Mouse (Mus musculus): ENCODE data around the gene Nat8f2. TPM values are rescaled to one million over a fixed set of nuclear protein-coding genes. Genes with fewer than 3 reads are reported as not detected.
"Not testable (repeated sequence)": the region's sequence is repeated elsewhere in the genome, so short reads cannot be mapped to it uniquely, and the experiment has no call there.

The Nat8f2 gene
- polyA plus RNA-seq, 1 experiment from 2014 or later, result not detected

GRCm38 (mm10) chr6:85856194-85856678, 12.7 kb downstream of the Nat8f2 start:
- H3K4me1 ChIP-seq, result no peaks in the 10 kb centered on the region
- H3K9me3 ChIP-seq, result no peaks in the 10 kb centered on the region
- no peaks in the 10 kb centered on the region for H3K36me3 ChIP-seq
- no peak overlapping the region for H3K4me2 ChIP-seq (replicated peaks)
- ATAC-seq (ENCODE audit: low FRiP score, low read depth), result no peak
- H3K9ac ChIP-seq, result no peak overlapping the region
- H3K4me3 ChIP-seq, result no peak overlapping the region
- H3K27ac ChIP-seq, result no peak overlapping the region
- H3K27me3 ChIP-seq (replicated peaks), result no peaks in the 10 kb centered on the region
- 81% methylated on average over 1 of the region's 1 CpGs for WGBS

- Histone ChIP-seq H3K36me3 (no peaks in the 10 kb centered on the region), H3K4me3 (no peak overlapping the region), H3K9me3 (no peaks in the 10 kb centered on the region), H3K27me3 (replicated peaks) (no peaks in the 10 kb centered on the region), H3K4me2 (replicated peaks) (no peak overlapping the region), H3K9ac (no peak overlapping the region), H3K27ac (no peak overlapping the region), H3K4me1 (no peaks in the 10 kb centered on the region)
- ATAC-seq (ENCODE audit: low FRiP score, low read depth), result no peak
- 82% methylated on average over 3 of the region's 3 CpGs for WGBS
Measured at GRCm38 (mm10) chr6:85853481-85853880, 15.5 kb downstream of the Nat8f2 start.

- Histone ChIP-seq H3K9me3 (no peaks in the 10 kb centered on the region), H3K4me2 (replicated peaks) (no peak overlapping the region), H3K27ac (no peak overlapping the region), H3K9ac (no peak overlapping the region), H3K36me3 (no peaks in the 10 kb centered on the region), H3K4me3 (no peak overlapping the region), H3K27me3 (replicated peaks) (no peaks in the 10 kb centered on the region), H3K4me1 (0 out of 2 replicates have a peak, but pooled peaks cover 3% of the 10 kb centered on the region)
- WGBS, result 92% methylated on average over 7 of the region's 7 CpGs
- no peak for ATAC-seq (ENCODE audit: low FRiP score, low read depth)
Measured at GRCm38 (mm10) chr6:85851062-85851773, 17.7 kb downstream of the Nat8f2 start.

GRCm38 (mm10) chr6:85849240-85849639, 19.7 kb downstream of the Nat8f2 start:
- H3K4me2 ChIP-seq (replicated peaks), result no peak overlapping the region
- H3K27ac ChIP-seq, result no peak overlapping the region
- H3K9me3 ChIP-seq, result no peaks in the 10 kb centered on the region
- no peaks in the 10 kb centered on the region for H3K36me3 ChIP-seq
- no peaks in the 10 kb centered on the region for H3K27me3 ChIP-seq (replicated peaks)
- H3K4me1 ChIP-seq, result 0 out of 2 replicates have a peak, but pooled peaks cover 3% of the 10 kb centered on the region
- H3K4me3 ChIP-seq, result no peak overlapping the region
- H3K9ac ChIP-seq, result no peak overlapping the region
- 19% methylated on average over 2 of the region's 2 CpGs for WGBS
- ATAC-seq (ENCODE audit: low FRiP score, low read depth), result no peak

- Histone ChIP-seq H3K27me3 (replicated peaks) (no peaks in the 10 kb centered on the region), H3K4me3 (no peak overlapping the region), H3K36me3 (no peaks in the 10 kb centered on the region), H3K9ac (no peak overlapping the region), H3K4me1 (0 out of 2 replicates have a peak, but pooled peaks cover 3% of the 10 kb centered on the region), H3K9me3 (no peaks in the 10 kb centered on the region), H3K27ac (no peak overlapping the region), H3K4me2 (replicated peaks) (no peak overlapping the region)
- ATAC-seq (ENCODE audit: low FRiP score, low read depth), result no peak
- 91% methylated on average over 4 of the region's 4 CpGs for WGBS
Measured at GRCm38 (mm10) chr6:85848140-85848539, 20.8 kb downstream of the Nat8f2 start.

- Histone ChIP-seq H3K9me3 (no peaks in the 10 kb centered on the region), H3K4me1 (0 out of 2 replicates have a peak, but pooled peaks cover 3% of the 10 kb centered on the region), H3K4me2 (replicated peaks) (no peak overlapping the region), H3K9ac (no peak overlapping the region), H3K36me3 (no peaks in the 10 kb centered on the region), H3K27me3 (replicated peaks) (no peaks in the 10 kb centered on the region), H3K4me3 (no peak overlapping the region), H3K27ac (no peak overlapping the region)
- no peak for ATAC-seq (ENCODE audit: low FRiP score, low read depth)
- 61% methylated on average over 1 of the region's 1 CpGs for WGBS
Measured at GRCm38 (mm10) chr6:85846921-85847320, 22.0 kb downstream of the Nat8f2 start.

- not testable (repeated sequence) for H3K4me3 ChIP-seq; H3K9me3 ChIP-seq; H3K4me2 ChIP-seq (replicated peaks); H3K27me3 ChIP-seq (replicated peaks); H3K9ac ChIP-seq; H3K4me1 ChIP-seq; ATAC-seq (ENCODE audit: low FRiP score, low read depth); H3K27ac ChIP-seq; H3K36me3 ChIP-seq
- WGBS, result 68% methylated on average over 25 of the region's 25 CpGs
Measured at GRCm38 (mm10) chr6:85843677-85844458, 25.1 kb downstream of the Nat8f2 start.

GRCm38 (mm10) chr6:85839982-85840381, 29.0 kb downstream of the Nat8f2 start:
- no peak overlapping the region for H3K9ac ChIP-seq
- no peak overlapping the region for H3K4me3 ChIP-seq
- no peaks in the 10 kb centered on the region for H3K27me3 ChIP-seq (replicated peaks)
- H3K9me3 ChIP-seq, result no peaks in the 10 kb centered on the region
- WGBS, result 53% methylated on average over 4 of the region's 4 CpGs
- ATAC-seq (ENCODE audit: low FRiP score, low read depth), result no peak
- H3K27ac ChIP-seq, result no peak overlapping the region
- H3K4me2 ChIP-seq (replicated peaks), result no peak overlapping the region
- H3K36me3 ChIP-seq, result no peaks in the 10 kb centered on the region
- H3K4me1 ChIP-seq, result no peaks in the 10 kb centered on the region

- H3K9ac ChIP-seq, result no peak overlapping the region
- ATAC-seq (ENCODE audit: low FRiP score, low read depth), result no peak
- H3K4me2 ChIP-seq (replicated peaks), result no peak overlapping the region
- no peaks in the 10 kb centered on the region for H3K36me3 ChIP-seq
- H3K4me1 ChIP-seq, result no peaks in the 10 kb centered on the region
- no peaks in the 10 kb centered on the region for H3K9me3 ChIP-seq
- H3K27me3 ChIP-seq (replicated peaks), result no peaks in the 10 kb centered on the region
- H3K27ac ChIP-seq, result no peak overlapping the region
- 71% methylated on average over 8 of the region's 8 CpGs for WGBS
- no peak overlapping the region for H3K4me3 ChIP-seq
Measured at GRCm38 (mm10) chr6:85838674-85839073, 30.3 kb downstream of the Nat8f2 start.

- ATAC-seq (ENCODE audit: low FRiP score, low read depth), result not testable (repeated sequence)
- 34% methylated on average over 12 of the region's 12 CpGs for WGBS
Measured at GRCm38 (mm10) chr6:85837307-85837706, 31.7 kb downstream of the Nat8f2 start.

GRCm38 (mm10) chr6:85836827-85837226, 32.1 kb downstream of the Nat8f2 start:
- ATAC-seq (ENCODE audit: low FRiP score, low read depth); H3K27ac ChIP-seq; H3K9ac ChIP-seq; H3K4me3 ChIP-seq; H3K4me1 ChIP-seq; H3K9me3 ChIP-seq; H3K4me2 ChIP-seq (replicated peaks); H3K27me3 ChIP-seq (replicated peaks); H3K36me3 ChIP-seq: not testable (repeated sequence)
- WGBS, result 30% methylated on average over 9 of the region's 9 CpGs

More at GRCm38 (mm10) chr6:85837307-85837706, 31.7 kb downstream of the Nat8f2 start:
- not testable (repeated sequence) for H3K4me3 ChIP-seq; H3K27ac ChIP-seq; H3K9me3 ChIP-seq; H3K36me3 ChIP-seq; H3K27me3 ChIP-seq (replicated peaks); H3K4me1 ChIP-seq; H3K9ac ChIP-seq
- 0 out of 2 replicates have a peak overlapping the region, but pooled peaks have one; percentile 12 for H3K4me2 ChIP-seq (replicated peaks)

- not testable (repeated sequence) for H3K27me3 ChIP-seq (replicated peaks); H3K9ac ChIP-seq; ATAC-seq (ENCODE audit: low FRiP score, low read depth); H3K4me1 ChIP-seq; H3K9me3 ChIP-seq; H3K4me3 ChIP-seq; H3K36me3 ChIP-seq; H3K4me2 ChIP-seq (replicated peaks); H3K27ac ChIP-seq
- 83% methylated on average over 5 of the region's 5 CpGs for WGBS
Measured at GRCm38 (mm10) chr6:85836098-85836497, 32.9 kb downstream of the Nat8f2 start.
